9 mouse cellular contexts compared by ENCODE assay signal in genomic region chr12:108495455-108496235, GRCm38 (mm10). TPM values are rescaled to one million over a fixed set of nuclear protein-coding genes. Genes with fewer than 3 reads are reported as not detected.
DNase-seq lines count a peak whose midpoint lies in the region; ATAC-seq lines count a peak whose summit lies in the region.
"Had no signal": no experiment of that assay in that cellular context is flagged by ENCODE, and none has a peak within 500 bp of the region (broad histone marks: within the 10 kb centered on the region; RNA-seq: fewer than 3 reads in every experiment).

No protein-coding gene starts in this region.

- 61% methylated on average over 8 of the region's 8 CpGs for WGBS in hindbrain, embryonic 12.5 days
- 69% methylated on average over 8 of the region's 8 CpGs for WGBS in hindbrain, embryonic 11.5 days
- 64% methylated on average over 8 of the region's 8 CpGs for WGBS in neural tube, embryonic 14.5 days
- 62% methylated on average over 8 of the region's 8 CpGs for WGBS in neural tube, embryonic 15.5 days
- WGBS in hindbrain, embryonic 13.5 days, result 66% methylated on average over 8 of the region's 8 CpGs

- peaks cover 20% of the 10 kb centered on the region for H3K4me1 ChIP-seq in hindbrain, embryonic 12.5 days
- H3K4me1 ChIP-seq in hindbrain, embryonic 11.5 days (replicated peaks; ENCODE audit: control insufficient read depth, insufficient read depth, low read length), result 0 out of 2 replicates have a peak, but pooled peaks cover 3% of the 10 kb centered on the region
- peaks cover 8% of the 10 kb centered on the region for H3K4me1 ChIP-seq in neural tube, embryonic 14.5 days (ENCODE audit: control insufficient read depth, insufficient read depth, low read length)
- peaks cover 15% of the 10 kb centered on the region for H3K4me1 ChIP-seq in neural tube, embryonic 15.5 days
- H3K4me1 ChIP-seq in hindbrain, embryonic 13.5 days (replicated peaks), result peaks cover 33% of the 10 kb centered on the region

- no peak overlapping the region for H3K4me3 ChIP-seq in hindbrain, embryonic 12.5 days
- no peak overlapping the region for H3K4me3 ChIP-seq in hindbrain, embryonic 11.5 days (ENCODE audit: low read depth, low read length)
- no peak overlapping the region for H3K4me3 ChIP-seq in neural tube, embryonic 14.5 days (ENCODE audit: low read depth, low read length)
- H3K4me3 ChIP-seq in neural tube, embryonic 15.5 days (replicated peaks), result no peak overlapping the region
- no peak overlapping the region for H3K4me3 ChIP-seq in hindbrain, embryonic 13.5 days
- H3K4me3 ChIP-seq: embryonic facial prominence, embryonic 15.5 days had no signal

- no peak overlapping the region for H3K4me2 ChIP-seq in hindbrain, embryonic 12.5 days (replicated peaks)
- no peak overlapping the region for H3K4me2 ChIP-seq in hindbrain, embryonic 11.5 days (replicated peaks; ENCODE audit: low read depth, low read length)
- no peak overlapping the region for H3K4me2 ChIP-seq in neural tube, embryonic 14.5 days (ENCODE audit: low read depth, low read length)
- no peak overlapping the region for H3K4me2 ChIP-seq in neural tube, embryonic 15.5 days
- H3K4me2 ChIP-seq in hindbrain, embryonic 13.5 days, result no peak overlapping the region
- H3K4me2 ChIP-seq: embryonic facial prominence, embryonic 15.5 days had no signal

- ATAC-seq in hindbrain, embryonic 12.5 days (ENCODE audit: low FRiP score), result peak; percentile 46; the same call in 1 of the 2 replicates
- ATAC-seq in hindbrain, embryonic 11.5 days (ENCODE audit: low FRiP score), result no peak
- ATAC-seq in neural tube, embryonic 14.5 days (ENCODE audit: low read depth), result peak; percentile 65; the same call in 1 of the 2 replicates
- no peak for ATAC-seq in neural tube, embryonic 15.5 days (ENCODE audit: low FRiP score)
- ATAC-seq in hindbrain, embryonic 13.5 days (ENCODE audit: low FRiP score), result peak; percentile 45; the same call in 1 of the 2 replicates

- no peak for DNase-seq in hindbrain, embryonic 11.5 days (ENCODE audit: low spot score)
- DNase-seq in urinary bladder, adult 18-20 months (ENCODE audit: low spot score in 2 of 2), result no peak
- no peak for DNase-seq in adrenal gland, postnatal 14 days
- no peak for DNase-seq in thymus, adult 18-20 months

- H3K9ac ChIP-seq in hindbrain, embryonic 12.5 days, result no peak overlapping the region
- H3K9ac ChIP-seq in hindbrain, embryonic 11.5 days (ENCODE audit: low read depth, low read length), result no peak overlapping the region
- H3K9ac ChIP-seq in neural tube, embryonic 14.5 days (replicated peaks; ENCODE audit: low read depth, low read length), result no peak overlapping the region
- no peak overlapping the region for H3K9ac ChIP-seq in neural tube, embryonic 15.5 days (replicated peaks)
- 0 out of 2 replicates have a peak overlapping the region, but pooled peaks have one; percentile 20 for H3K9ac ChIP-seq in hindbrain, embryonic 13.5 days
- H3K9ac ChIP-seq: embryonic facial prominence, embryonic 15.5 days had no signal

- H3K27me3 ChIP-seq in hindbrain, embryonic 12.5 days, result no peaks in the 10 kb centered on the region
- H3K27me3 ChIP-seq in hindbrain, embryonic 11.5 days (ENCODE audit: control insufficient read depth, insufficient read depth, low read length), result no peaks in the 10 kb centered on the region
- H3K27me3 ChIP-seq in neural tube, embryonic 14.5 days (ENCODE audit: control insufficient read depth, insufficient read depth, low read length), result no peaks in the 10 kb centered on the region
- H3K27me3 ChIP-seq in neural tube, embryonic 15.5 days (replicated peaks), result no peaks in the 10 kb centered on the region
- H3K27me3 ChIP-seq in hindbrain, embryonic 13.5 days, result no peaks in the 10 kb centered on the region
- H3K27me3 ChIP-seq: embryonic facial prominence, embryonic 15.5 days had no signal

- peak overlapping the region; percentile 41 for H3K27ac ChIP-seq in hindbrain, embryonic 12.5 days
- no peak overlapping the region for H3K27ac ChIP-seq in hindbrain, embryonic 11.5 days (ENCODE audit: low read depth, low read length)
- 0 out of 2 replicates have a peak overlapping the region, but pooled peaks have one; percentile 22 for H3K27ac ChIP-seq in neural tube, embryonic 14.5 days (ENCODE audit: low read depth, low read length)
- H3K27ac ChIP-seq in neural tube, embryonic 15.5 days (replicated peaks), result no peak overlapping the region
- H3K27ac ChIP-seq in hindbrain, embryonic 13.5 days, result peak overlapping the region; percentile 55
- H3K27ac ChIP-seq: embryonic facial prominence, embryonic 15.5 days had no signal

- no peaks in the 10 kb centered on the region for H3K9me3 ChIP-seq in hindbrain, embryonic 12.5 days (replicated peaks)
- H3K9me3 ChIP-seq in hindbrain, embryonic 11.5 days (ENCODE audit: control insufficient read depth, low read length), result no peaks in the 10 kb centered on the region
- no peaks in the 10 kb centered on the region for H3K9me3 ChIP-seq in neural tube, embryonic 14.5 days (ENCODE audit: control insufficient read depth, low read length)
- H3K9me3 ChIP-seq in neural tube, embryonic 15.5 days (replicated peaks), result no peaks in the 10 kb centered on the region
- H3K9me3 ChIP-seq in hindbrain, embryonic 13.5 days, result no peaks in the 10 kb centered on the region
- H3K9me3 ChIP-seq: embryonic facial prominence, embryonic 15.5 days had no signal

- no peaks in the 10 kb centered on the region for H3K36me3 ChIP-seq in hindbrain, embryonic 12.5 days
- no peaks in the 10 kb centered on the region for H3K36me3 ChIP-seq in hindbrain, embryonic 11.5 days (ENCODE audit: control insufficient read depth, insufficient read depth, low read length)
- no peaks in the 10 kb centered on the region for H3K36me3 ChIP-seq in neural tube, embryonic 14.5 days (ENCODE audit: control insufficient read depth, insufficient read depth, low read length)
- no peaks in the 10 kb centered on the region for H3K36me3 ChIP-seq in neural tube, embryonic 15.5 days
- no peaks in the 10 kb centered on the region for H3K36me3 ChIP-seq in hindbrain, embryonic 13.5 days
- H3K36me3 ChIP-seq: embryonic facial prominence, embryonic 15.5 days had no signal

RNA-seq across cellular contexts. Expression of gene Evl, which starts 58.9 kb away (rescaled TPM):
- polyA plus RNA-seq in hindbrain, embryonic 12.5 days (2016; fragmentation: Nextera tagmentation; extraction: Ambion mirVana), result 134 and 147 TPM in 2 replicates
- polyA plus RNA-seq in hindbrain, embryonic 11.5 days (2014; fragmentation: Nextera tagmentation; extraction: Ambion mirVana), result 109 and 121 TPM in 2 replicates
- polyA plus RNA-seq in neural tube, embryonic 14.5 days (2014; fragmentation: Nextera tagmentation; extraction: Ambion mirVana), result 252 and 265 TPM in 2 replicates
- polyA plus RNA-seq in neural tube, embryonic 15.5 days (2015; fragmentation: Nextera tagmentation; extraction: Ambion mirVana), result 188 and 226 TPM in 2 replicates
- polyA plus RNA-seq in hindbrain, embryonic 13.5 days (2015; fragmentation: Nextera tagmentation; extraction: Ambion mirVana), result 205 and 206 TPM in 2 replicates
- total RNA-seq in adrenal gland, postnatal 14 days (2021), result 67.3 and 107 TPM in 2 replicates

Comparison
In these comparisons a context has a peak if more than half of its experiments do, and no peak if none do; other contexts are left out.
1. ATAC-seq: peak in hindbrain, embryonic 12.5 days (single experiment), neural tube, embryonic 14.5 days (single experiment) and hindbrain, embryonic 13.5 days (single experiment); none in hindbrain, embryonic 11.5 days (single experiment) and neural tube, embryonic 15.5 days (single experiment).
2. H3K27ac ChIP-seq: peak in hindbrain, embryonic 12.5 days (single experiment), neural tube, embryonic 14.5 days (single experiment) and hindbrain, embryonic 13.5 days (single experiment); none in hindbrain, embryonic 11.5 days (single experiment) and neural tube, embryonic 15.5 days (single experiment).